Mouse (Mus musculus) thymus, adult 2 months (tissue): ENCODE measurements around the gene Itpka. TPM values are rescaled to one million over a fixed set of nuclear protein-coding genes. Genes with fewer than 3 reads are reported as not detected.

ENCODE experiments used
- DNase-seq: peaks from one replicate; pipeline ENCODE4 v3.0.0; 2021
- H3K27ac ChIP-seq: fragments of 200-500 bp; 2 replicates; pipeline ENCODE4 v1.5.1; 2012; ENCODE audit warnings: low read length, control low read depth; ENCODE audit not compliant: control insufficient read depth, insufficient read depth
- H3K27me3 ChIP-seq: fragments of 200-500 bp; 2 replicates; pipeline ENCODE4 v1.6.1; 2012; ENCODE audit warnings: mild to moderate bottlenecking, low read length, moderate library complexity, mixed read lengths; ENCODE audit not compliant: control insufficient read depth, insufficient read depth
- H3K36me3 ChIP-seq: fragments of 200-500 bp; 2 replicates; pipeline ENCODE4 v1.6.1; 2012; ENCODE audit warnings: mild to moderate bottlenecking, low read length, moderate library complexity; ENCODE audit not compliant: control insufficient read depth, insufficient read depth
- H3K4me1 ChIP-seq: fragments of 200-500 bp; replicated peaks from 2 replicates; pipeline ENCODE4 v1.6.1; 2012; ENCODE audit warnings: low read length; ENCODE audit not compliant: control insufficient read depth, insufficient read depth
- H3K4me3 ChIP-seq: fragments of 200-500 bp; 2 replicates; pipeline ENCODE4 v1.5.1; 2012; ENCODE audit warnings: mild to moderate bottlenecking, low read length, control low read depth, moderate library complexity; ENCODE audit not compliant: control insufficient read depth, insufficient read depth
- CTCF ChIP-seq: fragments of 200-500 bp; IDR thresholded peaks from 2 replicates; pipeline ENCODE4 v1.5.1; 2012; ENCODE audit warnings: mild to moderate bottlenecking, control low read depth, low read length, moderate library complexity, borderline replicate concordance; ENCODE audit not compliant: control insufficient read depth, poor library complexity, insufficient read depth; ENCODE audit errors: extremely low read depth
- POLR2A ChIP-seq: fragments of 200-500 bp; IDR thresholded peaks from 2 replicates; pipeline ENCODE4 v1.6.1; 2012; ENCODE audit warnings: mild to moderate bottlenecking, low read length, control low read depth, moderate library complexity; ENCODE audit not compliant: control insufficient read depth, poor library complexity, insufficient read depth; ENCODE audit errors: extremely low read depth
- WGBS: fragments of 180-500 bp; shearing (Covaris S2); methylation state at CpG from one replicate; pipeline ENCODE4 v1.1.7; 2018; 5-methylcytosine and 5-hydroxymethylcytosine counted together
- polyA plus RNA-seq: library from polyadenylated mRNA; depleted of rRNA; stranded (reverse); fragments of >200 nt; gene quantifications from 2 replicates; pipeline ENCODE4 v1.2.3, GENCODE M21; 2012; rRNA removed

The Itpka gene
- polyA plus RNA-seq, 1 experiment = 4.8 TPM

DNA sequence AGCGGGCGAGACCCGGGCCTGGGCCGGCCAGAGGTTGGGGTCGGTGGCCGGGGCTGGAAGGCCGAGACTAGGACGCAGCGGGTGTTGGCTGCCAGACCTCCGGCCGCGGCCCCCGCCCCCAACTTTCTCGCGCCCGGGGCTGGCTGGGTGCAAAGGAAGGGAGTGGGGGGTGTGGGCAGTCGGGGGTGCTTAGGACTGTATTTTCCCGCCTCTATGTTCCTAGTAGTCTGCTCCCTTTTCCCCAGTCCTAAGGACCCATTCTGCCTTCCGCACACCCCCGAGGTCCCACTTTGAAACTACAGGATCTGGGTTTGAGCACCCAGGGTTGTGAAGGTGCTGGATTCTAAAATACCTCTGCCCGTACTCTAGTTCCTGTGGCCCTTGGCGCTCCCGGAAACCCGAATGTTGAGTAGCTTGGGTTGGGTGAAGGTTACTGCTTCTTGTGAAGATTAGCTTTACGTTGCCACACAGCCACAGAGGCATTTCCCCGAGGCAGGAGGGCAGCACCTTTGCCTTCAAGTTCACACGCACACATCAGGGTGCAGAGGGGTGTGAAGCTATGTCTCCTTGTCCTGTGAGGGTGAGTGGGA lies 57.9 kb downstream of the Itpka start:
- WGBS = 2% methylated on average over 26 of the region's 27 CpGs
- Histone ChIP-seq H3K4me1 (peaks cover 12% of the 10 kb centered on the region), H3K27ac (no peak overlapping the region), H3K4me3 (peak overlapping the region; percentile 83), H3K27me3 (peaks cover 22% of the 10 kb centered on the region), H3K36me3 (no peaks in the 10 kb centered on the region)
- DNase-seq = peak; percentile 44
- TF ChIP-seq POLR2A (no peak), CTCF (no peak)

Other genes starting within 250 kb of the Itpka start
- 0.08 and 0.15 TPM in 2 replicates for gene Exd1, start 194.7 kb upstream of the Itpka start, polyA plus RNA-seq
- 78.5 and 86.2 TPM in 2 replicates for gene Chp1, start 194.6 kb upstream of the Itpka start, polyA plus RNA-seq
- 11.1 and 13.5 TPM in 2 replicates for gene Nusap1, start 124.0 kb upstream of the Itpka start, polyA plus RNA-seq
- 21.8 and 30.0 TPM in 2 replicates for gene Oip5, start 123.9 kb upstream of the Itpka start, polyA plus RNA-seq
- gene Ndufaf1, start 79.5 kb upstream of the Itpka start, polyA plus RNA-seq = 4.1 and 5.0 TPM in 2 replicates
- gene Rtf1, start 67.3 kb upstream of the Itpka start, polyA plus RNA-seq = 17.3 and 21.0 TPM in 2 replicates
- gene Ltk, start 18.1 kb downstream of the Itpka start, polyA plus RNA-seq = 11.5 and 13.0 TPM in 2 replicates
- 54.6 and 64.4 TPM in 2 replicates for gene Rpap1, start 45.2 kb downstream of the Itpka start, polyA plus RNA-seq
- gene Tyro3, start 55.4 kb downstream of the Itpka start, polyA plus RNA-seq = 6.5 and 7.1 TPM in 2 replicates
- gene Mga, start 154.9 kb downstream of the Itpka start, polyA plus RNA-seq = 47.4 and 50.6 TPM in 2 replicates
- gene Mapkbp1, start 230.4 kb downstream of the Itpka start, polyA plus RNA-seq = 15.5 and 15.7 TPM in 2 replicates